Mouse (Mus musculus) lung, adult 2 months (tissue): ENCODE measurements around the gene Lrrc9.

Experiments
- CTCF ChIP-seq: fragments of 200-500 bp; IDR thresholded peaks from 2 replicates; pipeline ENCODE4 v1.5.1; 2011; ENCODE audit warnings: mild to moderate bottlenecking, low read length, control low read depth; ENCODE audit not compliant: insufficient read depth
- POLR2A ChIP-seq: fragments of 200-500 bp; IDR thresholded peaks from 2 replicates; pipeline ENCODE4 v1.6.1; 2011; ENCODE audit warnings: low read depth, mild to moderate bottlenecking, control low read depth, low read length, borderline replicate concordance; ENCODE audit errors: extremely low read depth

GRCm38 (mm10) chr12:72509606-72510005, 67.9 kb downstream of the Lrrc9 start:
- TF ChIP-seq CTCF (no peak), POLR2A (no peak)
